Mouse (Mus musculus) cerebellum, adult 2 months (tissue): ENCODE measurements around the gene Kif18a. TPM values are rescaled to one million over a fixed set of nuclear protein-coding genes. Genes with fewer than 3 reads are reported as not detected.

Experiments used
- DNase-seq, 2 experiments: peaks; one replicate each; pipeline ENCODE4 v3.0.0; 2021
- H3K27ac ChIP-seq: fragments of 200-500 bp; 2 replicates; pipeline ENCODE4 v1.5.1; 2012; ENCODE audit warnings: low read length, control low read depth, inconsistent platforms; ENCODE audit not compliant: insufficient read depth
- H3K27me3 ChIP-seq: fragments of 200-500 bp; 2 replicates; pipeline ENCODE4 v1.6.1; 2012; ENCODE audit warnings: inconsistent platforms, mild to moderate bottlenecking, low read length, moderate library complexity; ENCODE audit not compliant: control insufficient read depth, insufficient read depth
- H3K4me1 ChIP-seq: fragments of 200-500 bp; 2 replicates; pipeline ENCODE4 v1.6.1; 2011; ENCODE audit warnings: low read length; ENCODE audit not compliant: control insufficient read depth, insufficient read depth
- H3K4me3 ChIP-seq: fragments of 200-500 bp; replicated peaks from 2 replicates; pipeline ENCODE3; 2011; ENCODE audit warnings: mild to moderate bottlenecking, low read depth, low read length, control low read depth; ENCODE audit not compliant: insufficient read depth
- CTCF ChIP-seq: fragments of 200-500 bp; IDR thresholded peaks from 2 replicates; pipeline ENCODE4 v1.5.1; 2011; ENCODE audit warnings: low read depth, mild to moderate bottlenecking, control low read depth, low read length, moderate library complexity, borderline replicate concordance; ENCODE audit not compliant: insufficient read depth
- POLR2A ChIP-seq: fragments of 200-500 bp; IDR thresholded peaks from 2 replicates; pipeline ENCODE4 v1.6.1; 2011; ENCODE audit warnings: low read length, control low read depth, borderline replicate concordance; ENCODE audit not compliant: insufficient read depth
- WGBS: fragments of 180-500 bp; shearing (Covaris S2); methylation state at CpG from one replicate; pipeline ENCODE4 v1.1.7; 2018; 5-methylcytosine and 5-hydroxymethylcytosine counted together
- polyA plus RNA-seq: library from polyadenylated mRNA; depleted of rRNA; stranded (reverse); fragments of >200 nt; gene quantifications from 2 replicates; pipeline ENCODE4 v1.2.3, GENCODE M21; 2012; rRNA removed

Gene Kif18a
- polyA plus RNA-seq = 0.74 and 1.2 TPM in 2 replicates

DNA sequence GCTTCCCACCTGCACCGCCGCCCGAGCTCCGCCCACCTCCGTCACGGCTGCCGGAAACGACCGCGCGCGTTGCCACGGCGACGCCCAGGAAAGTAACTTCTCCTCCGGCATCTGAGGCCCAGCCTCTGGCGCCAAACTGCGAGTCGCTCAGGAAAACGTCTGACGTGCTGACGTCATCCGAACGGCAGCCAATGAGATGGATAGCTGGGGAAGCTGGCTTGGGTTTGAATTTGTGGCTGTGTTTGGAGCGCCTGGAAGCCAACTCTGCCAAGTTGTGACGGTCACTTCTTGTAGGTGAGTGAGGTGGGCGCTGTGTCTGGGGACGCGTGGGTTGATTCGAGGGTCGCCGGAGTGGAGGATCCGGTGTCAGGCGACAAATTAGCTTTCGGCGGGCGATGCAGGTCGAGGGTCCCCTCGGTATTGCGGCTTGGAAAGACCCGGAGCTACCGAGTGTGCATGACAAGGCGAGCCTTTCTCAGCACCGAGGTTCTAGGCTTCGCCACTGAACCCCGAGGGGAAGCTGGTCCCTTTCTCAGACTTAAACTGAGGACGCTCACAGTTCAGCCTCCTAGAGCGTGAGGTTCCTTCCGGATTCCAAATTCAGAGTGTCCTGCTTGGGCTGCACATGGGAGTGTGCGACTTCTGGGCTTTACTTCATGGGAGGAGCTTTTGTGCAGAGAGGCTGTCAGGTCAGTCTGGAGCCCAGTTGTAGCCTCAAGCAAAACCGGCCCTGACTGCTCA is at the start of gene Kif18a, which contains the start of gene Mettl15:
Kif18a (plus strand) TSS at position 139 of the 741 bp plus-strand sequence.
Mettl15 (minus strand) TSS at position 149 of the 741 bp plus-strand sequence.
- peak; percentile 95 to 97 for DNase-seq
- Histone ChIP-seq H3K4me1 (no peaks in the 10 kb centered on the region), H3K27me3 (no peaks in the 10 kb centered on the region), H3K27ac (peak within 1 kb of the TSS; percentile 67; the same call in 1 of the 2 replicates), H3K4me3 (peak within 1 kb of the TSS; percentile 85)
- no peak for TF ChIP-seq CTCF
- peak; percentile 54 for TF ChIP-seq POLR2A
- WGBS = under 1% methylated on average over 51 of the region's 51 CpGs

DNA sequence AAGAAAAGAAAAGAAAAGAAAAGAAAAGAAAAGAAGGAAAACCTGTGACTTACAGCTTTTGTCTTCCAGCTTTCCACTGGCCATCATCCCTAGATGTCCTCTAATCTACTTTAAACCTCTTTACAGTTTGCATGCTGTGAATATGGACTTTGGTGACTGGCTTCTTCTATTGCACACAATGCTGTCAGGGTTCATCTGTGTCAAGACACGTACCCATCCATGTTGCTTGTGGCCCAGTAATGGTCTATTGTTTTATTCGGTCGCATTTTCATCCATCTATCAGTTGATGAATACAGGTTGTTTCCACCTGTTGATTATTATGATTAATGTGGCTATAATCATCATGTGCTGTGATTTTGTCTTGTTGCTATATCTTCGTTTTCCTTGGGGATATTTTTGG is 46.7 kb upstream of the Kif18a start:
- no peak for DNase-seq
- WGBS = 85% methylated on average over 4 of the region's 4 CpGs

DNA sequence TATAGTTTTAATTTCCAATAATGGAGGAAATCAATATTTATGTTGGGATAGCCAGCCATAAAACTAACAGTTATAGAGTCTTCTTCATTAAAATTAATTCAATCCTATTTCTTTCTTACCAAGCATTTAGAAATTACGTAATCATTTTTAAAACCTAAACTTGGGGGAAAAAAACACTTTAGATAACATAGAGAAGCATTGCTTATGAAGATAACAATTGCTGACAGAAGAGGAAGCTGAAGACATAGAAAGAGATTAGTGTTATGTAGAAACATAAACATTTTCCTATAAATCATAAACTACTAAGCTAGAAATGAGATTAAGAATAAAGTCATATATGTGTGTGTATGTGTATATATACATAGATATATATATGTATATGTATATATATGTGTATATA is 44.8 kb upstream of the Kif18a start:
- H3K27ac ChIP-seq = no peak overlapping the region
- 92% methylated on average over 1 of the region's 1 CpGs for WGBS
- no peak for TF ChIP-seq POLR2A
- no peak for TF ChIP-seq CTCF
- H3K27me3 ChIP-seq = no peaks in the 10 kb centered on the region
- H3K4me3 ChIP-seq = no peak overlapping the region
- DNase-seq = no peak
- H3K4me1 ChIP-seq = no peaks in the 10 kb centered on the region

More for the DNA sequence above, 46.7 kb upstream of the Kif18a start:
- H3K27me3 ChIP-seq = no peaks in the 10 kb centered on the region
- H3K27ac ChIP-seq = no peak overlapping the region
- no peaks in the 10 kb centered on the region for H3K4me1 ChIP-seq
- H3K4me3 ChIP-seq = no peak overlapping the region
- TF ChIP-seq POLR2A (no peak), CTCF (no peak)

DNA sequence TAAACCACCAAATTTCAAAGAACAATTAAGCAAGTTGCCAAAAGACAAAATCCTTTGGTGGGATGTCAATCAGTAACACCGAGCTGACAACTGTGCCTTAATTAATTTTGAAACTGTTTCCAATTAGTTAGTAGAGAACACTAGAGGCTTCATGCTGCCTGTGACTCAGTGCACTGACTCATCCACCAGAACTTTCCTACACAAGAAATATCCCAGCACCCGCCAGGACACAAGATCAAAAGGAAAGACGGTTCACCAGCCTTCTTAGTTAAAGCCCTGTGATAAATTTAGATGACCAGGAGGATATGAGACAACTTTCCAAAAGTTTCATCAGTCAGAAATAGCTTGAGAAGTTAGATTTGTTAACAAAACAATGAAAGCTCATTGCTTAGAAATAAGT is 38.6 kb upstream of the Kif18a start:
- H3K27ac ChIP-seq = no peak overlapping the region
- no peaks in the 10 kb centered on the region for H3K27me3 ChIP-seq
- TF ChIP-seq POLR2A (no peak), CTCF (no peak)
- H3K4me1 ChIP-seq = no peaks in the 10 kb centered on the region
- H3K4me3 ChIP-seq = no peak overlapping the region
- DNase-seq = no peak
- 62% methylated on average over 3 of the region's 3 CpGs for WGBS

DNA sequence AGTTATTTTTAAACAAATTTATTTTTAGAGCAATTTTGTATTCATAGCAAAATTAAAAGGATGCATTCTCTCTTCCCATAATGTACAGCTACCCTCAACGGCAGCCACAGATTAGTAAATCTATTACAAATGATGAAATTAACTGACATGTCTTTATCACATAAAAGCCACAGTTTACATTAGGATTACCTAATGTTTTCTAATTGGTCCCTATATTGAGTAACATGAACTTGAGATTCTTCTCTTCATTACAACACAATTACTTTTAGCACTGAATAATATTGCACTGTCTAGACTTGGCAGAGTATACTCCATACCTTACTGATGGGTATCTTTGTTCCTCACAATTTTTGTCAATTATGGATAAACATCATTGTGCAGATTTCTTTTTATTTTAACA is 17.8 kb upstream of the Kif18a start:
- WGBS = 93% methylated on average over 1 of the region's 1 CpGs

DNA sequence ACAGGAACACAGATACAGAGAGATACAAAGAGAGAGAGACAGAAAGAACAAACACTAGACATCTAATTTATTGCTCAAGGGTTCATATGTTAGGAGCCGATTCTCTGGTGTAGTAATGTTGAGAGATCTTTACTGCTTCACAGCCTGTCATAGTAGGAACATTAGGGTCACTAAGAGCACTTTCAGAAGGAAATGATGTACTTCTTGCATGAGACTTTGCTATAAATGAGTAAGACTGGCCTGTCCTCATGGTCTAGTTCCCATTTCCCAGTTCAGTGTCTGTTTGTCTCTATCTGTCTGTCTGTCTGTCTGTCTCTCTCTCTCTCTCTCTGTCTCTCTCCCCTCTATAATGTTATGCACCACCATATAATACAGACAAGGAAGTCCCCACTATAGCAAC is 7.4 kb upstream of the Kif18a start:
- Histone ChIP-seq H3K4me1 (no peaks in the 10 kb centered on the region), H3K27me3 (no peaks in the 10 kb centered on the region), H3K4me3 (no peak overlapping the region), H3K27ac (no peak overlapping the region)
- DNase-seq = no peak
- WGBS = 94% methylated on average over 1 of the region's 1 CpGs
- no peak for TF ChIP-seq POLR2A

More for the DNA sequence above, 17.8 kb upstream of the Kif18a start:
- Histone ChIP-seq H3K4me1 (no peaks in the 10 kb centered on the region), H3K27me3 (no peaks in the 10 kb centered on the region), H3K4me3 (no peak overlapping the region), H3K27ac (no peak overlapping the region)
- no peak for TF ChIP-seq POLR2A
- TF ChIP-seq CTCF = no peak
- no peak for DNase-seq

DNA sequence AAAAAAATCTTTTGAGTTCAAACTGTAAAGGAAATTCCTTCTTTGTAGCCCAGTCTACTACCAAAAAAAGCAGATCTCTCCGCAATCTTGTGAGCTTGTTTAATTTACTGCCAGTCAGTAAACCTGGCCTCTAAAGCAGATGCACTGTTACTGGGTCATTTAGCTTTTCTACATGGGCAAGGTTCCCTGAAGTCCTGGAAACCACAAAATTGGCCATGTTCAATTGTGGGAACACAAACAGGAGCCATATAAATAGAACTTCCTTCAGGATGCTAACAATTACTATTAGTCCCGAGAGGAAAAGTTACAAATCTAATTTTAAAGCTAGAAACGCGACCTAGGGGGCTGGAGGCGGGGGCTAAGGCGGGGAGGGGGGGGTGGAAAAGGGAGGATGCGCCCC is 2.9 kb upstream of the Kif18a start:
- TF ChIP-seq CTCF = no peak
- no peak for TF ChIP-seq POLR2A
- Histone ChIP-seq H3K4me1 (no peaks in the 10 kb centered on the region), H3K27ac (no peak overlapping the region), H3K27me3 (no peaks in the 10 kb centered on the region), H3K4me3 (peak overlapping the region; percentile 82)
- 0% methylated on average over 7 of the region's 7 CpGs for WGBS
- DNase-seq = peak in 1 of 2 experiments; percentile 68

DNA sequence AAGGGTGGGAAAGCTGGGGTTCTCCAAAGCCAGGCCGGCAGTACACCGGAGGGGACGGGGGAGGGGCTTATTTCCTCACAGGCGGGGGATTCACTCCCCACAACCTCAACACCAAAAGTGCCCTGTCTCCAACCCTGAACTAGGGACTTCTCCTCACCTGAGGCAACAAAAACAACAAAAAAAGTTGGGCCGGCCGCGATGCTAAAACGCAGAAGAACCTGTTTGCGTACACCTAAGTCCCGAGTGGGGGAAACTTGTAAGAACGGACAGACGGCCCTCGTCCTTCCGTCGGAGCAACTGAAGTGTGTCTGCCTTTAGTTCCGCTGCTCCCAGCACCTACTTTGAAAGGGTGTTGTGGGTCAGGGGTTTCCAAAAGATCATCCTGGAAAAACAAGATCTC is 2.5 kb upstream of the Kif18a start:
- peak overlapping the region; percentile 82 for H3K4me3 ChIP-seq
- H3K4me1 ChIP-seq = no peaks in the 10 kb centered on the region
- DNase-seq = peak; percentile 39 to 58
- WGBS = 3% methylated on average over 16 of the region's 16 CpGs
- H3K27me3 ChIP-seq = no peaks in the 10 kb centered on the region
- 0 out of 2 replicates have a peak overlapping the region, but pooled peaks have one; percentile 10 for H3K27ac ChIP-seq
- TF ChIP-seq CTCF (no peak), POLR2A (peak; percentile 30; the same call in 1 of the 2 replicates)
